Mouse (Mus musculus) lung, adult 2 months (tissue): ENCODE measurements at regions not wholly inside any gene's neighbourhood (a gene's known extent, or its start where the extent isn't known, plus 50 kb on each side); places are given as distances from the start of the nearest gene placed in this dataset.

Source experiments
- CTCF ChIP-seq: fragments of 200-500 bp; IDR thresholded peaks from 2 replicates; pipeline ENCODE4 v1.5.1; 2011; ENCODE audit warnings: mild to moderate bottlenecking, low read length, control low read depth; ENCODE audit not compliant: insufficient read depth
- POLR2A ChIP-seq: fragments of 200-500 bp; IDR thresholded peaks from 2 replicates; pipeline ENCODE4 v1.6.1; 2011; ENCODE audit warnings: low read depth, mild to moderate bottlenecking, control low read depth, low read length, borderline replicate concordance; ENCODE audit errors: extremely low read depth

DNA sequence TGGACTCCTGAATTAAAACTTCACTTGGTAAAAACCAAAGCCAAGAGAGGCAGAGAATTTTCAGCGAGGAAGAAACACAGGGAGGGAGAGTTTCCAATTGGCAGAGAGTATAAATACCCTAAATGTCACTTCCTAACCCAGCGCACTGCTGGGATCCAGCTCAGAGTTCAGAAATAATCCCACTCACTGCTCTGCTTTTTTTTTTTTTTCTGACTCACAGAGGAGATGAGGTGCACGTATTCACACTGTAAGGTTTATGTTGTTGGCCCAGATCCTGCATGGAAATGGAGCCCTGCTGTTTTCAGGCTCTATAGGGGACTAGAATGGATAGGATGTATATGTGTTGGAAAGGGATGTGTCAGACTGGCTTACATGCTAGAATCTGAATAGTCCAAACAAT is 249.8 kb upstream of the Gm10131 start:
- TF ChIP-seq CTCF (no peak), POLR2A (no peak)
